Mouse (Mus musculus) kidney, adult 2 months (tissue): Measurements from ENCODE around the gene Ggt5. TPM values are rescaled to one million over a fixed set of nuclear protein-coding genes. Genes with fewer than 3 reads are reported as not detected.
"Not testable (repeated sequence)": the region's sequence is repeated elsewhere in the genome, so short reads cannot be mapped to it uniquely, and the experiment has no call there.

ENCODE experiments used
- DNase-seq: peaks from one replicate; pipeline ENCODE4 v3.0.0; 2021
- H3K27ac ChIP-seq: fragments of 200-500 bp; 2 replicates; pipeline ENCODE4 v1.5.1; 2012; ENCODE audit warnings: low read depth, low read length, control low read depth, inconsistent platforms; ENCODE audit not compliant: insufficient read depth
- H3K27me3 ChIP-seq: fragments of 200-500 bp; replicated peaks from 2 replicates; pipeline ENCODE4 v1.6.1; 2012; ENCODE audit warnings: mild to moderate bottlenecking, moderate library complexity, low read length, inconsistent platforms; ENCODE audit not compliant: control insufficient read depth, insufficient read depth
- H3K36me3 ChIP-seq: fragments of 200-500 bp; 2 replicates; pipeline ENCODE4 v1.6.1; 2012; ENCODE audit warnings: mild to moderate bottlenecking, moderate library complexity, low read length, inconsistent platforms; ENCODE audit not compliant: control insufficient read depth, insufficient read depth
- H3K4me1 ChIP-seq: fragments of 200-500 bp; 2 replicates; pipeline ENCODE4 v1.6.1; 2011; ENCODE audit warnings: low read length; ENCODE audit not compliant: control insufficient read depth, insufficient read depth
- H3K4me3 ChIP-seq: fragments of 200-500 bp; 2 replicates; pipeline ENCODE4 v1.5.1; 2011; ENCODE audit warnings: mild to moderate bottlenecking, low read depth, low read length, control low read depth; ENCODE audit not compliant: insufficient read depth
- CTCF ChIP-seq: fragments of 200-500 bp; conservative IDR thresholded peaks from 2 replicates; pipeline ENCODE4 v1.5.1; 2011; ENCODE audit warnings: low read depth, mild to moderate bottlenecking, control low read depth, low read length, moderate library complexity, mixed read lengths; ENCODE audit not compliant: insufficient read depth, insufficient read length
- POLR2A ChIP-seq: fragments of 200-500 bp; IDR thresholded peaks from one replicate; pipeline ENCODE4 v1.6.1; 2011; ENCODE audit warnings: low read depth, low read length, control low read depth
- WGBS: fragments of 180-500 bp; shearing (Covaris S2); methylation state at CpG from one replicate; pipeline ENCODE4 v1.1.7; 2018; 5-methylcytosine and 5-hydroxymethylcytosine counted together
- polyA plus RNA-seq: library from polyadenylated mRNA; depleted of rRNA; stranded (reverse); fragments of >200 nt; gene quantifications from 2 replicates; pipeline ENCODE4 v1.2.3, GENCODE M21; 2012

The Ggt5 gene
- polyA plus RNA-seq, 1 experiment = 48.3 TPM

DNA sequence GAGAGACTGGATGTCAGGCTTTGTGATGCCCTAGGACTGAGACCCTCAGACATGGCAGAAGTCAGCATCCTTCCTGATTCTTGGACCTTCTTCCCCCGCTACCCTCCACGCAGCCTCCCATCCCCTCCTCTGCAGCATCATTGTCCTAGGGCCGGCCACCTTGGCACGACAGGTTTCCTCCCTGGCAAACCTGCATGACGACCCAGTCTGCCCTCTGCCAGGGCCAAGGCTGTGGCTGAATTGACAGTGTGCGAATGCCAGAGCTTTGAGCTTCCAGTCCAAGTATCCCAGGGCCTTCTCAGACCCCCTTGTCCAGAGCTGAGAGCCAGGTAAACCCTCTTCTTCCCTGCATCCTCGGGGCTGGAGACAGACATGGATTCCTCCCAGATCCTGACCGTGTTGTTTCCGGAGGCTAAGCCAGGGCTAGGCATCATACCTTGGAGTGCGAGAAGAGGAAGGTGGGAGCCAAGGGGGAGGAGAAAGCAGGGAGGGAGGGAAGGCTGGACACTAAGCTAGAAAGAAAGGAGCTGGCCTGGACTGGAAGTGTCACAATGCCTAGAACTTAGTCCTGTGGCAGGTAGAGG, 28.0 kb upstream of the Ggt5 start, which contains the start of gene Ggt1:
Ggt1 (plus strand) TSS at position 534 of the 584 bp plus-strand sequence.
- WGBS = 69% methylated on average over 10 of the region's 10 CpGs
- Histone ChIP-seq H3K4me3 (no peak within 1 kb of the TSS), H3K27me3 (no peaks in the 10 kb centered on the region), H3K27ac (no peak within 1 kb of the TSS), H3K36me3 (no peaks in the 10 kb centered on the region), H3K4me1 (peaks cover 17% of the 10 kb centered on the region; the same call in 1 of the 2 replicates)
- TF ChIP-seq CTCF = no peak
- TF ChIP-seq POLR2A = no peak
- no peak for DNase-seq

- H3K4me3 ChIP-seq = no peak overlapping the region
- no peaks in the 10 kb centered on the region for H3K36me3 ChIP-seq
- 90% methylated on average over 8 of the region's 8 CpGs for WGBS
- no peak overlapping the region for H3K27ac ChIP-seq
- H3K27me3 ChIP-seq = no peaks in the 10 kb centered on the region
- no peak for DNase-seq
- H3K4me1 ChIP-seq = peaks cover 17% of the 10 kb centered on the region; the same call in 1 of the 2 replicates
- TF ChIP-seq POLR2A (no peak), CTCF (no peak)
Measured at GRCm38 (mm10) chr10:75562596-75562995, 26.5 kb upstream of the Ggt5 start.

GRCm38 (mm10) chr10:75564687-75565265, 24.4 kb upstream of the Ggt5 start:
- DNase-seq = no peak
- Histone ChIP-seq H3K4me3 (peak overlapping the region; percentile 24), H3K27ac (peak overlapping the region; percentile 82), H3K4me1 (peaks cover 17% of the 10 kb centered on the region; the same call in 1 of the 2 replicates), H3K36me3 (no peaks in the 10 kb centered on the region), H3K27me3 (no peaks in the 10 kb centered on the region)
- 57% methylated on average over 12 of the region's 12 CpGs for WGBS
- TF ChIP-seq POLR2A = no peak
- no peak for TF ChIP-seq CTCF

- Histone ChIP-seq H3K36me3 (no peaks in the 10 kb centered on the region), H3K4me3 (peak overlapping the region; percentile 0; the same call in 1 of the 2 replicates), H3K27me3 (no peaks in the 10 kb centered on the region), H3K4me1 (peaks cover 15% of the 10 kb centered on the region; the same call in 1 of the 2 replicates), H3K27ac (peak overlapping the region; percentile 82)
- TF ChIP-seq CTCF (no peak), POLR2A (no peak)
- no peak for DNase-seq
- WGBS = 33% methylated on average over 6 of the region's 6 CpGs
Measured at GRCm38 (mm10) chr10:75565436-75565835, 23.7 kb upstream of the Ggt5 start.

DNA sequence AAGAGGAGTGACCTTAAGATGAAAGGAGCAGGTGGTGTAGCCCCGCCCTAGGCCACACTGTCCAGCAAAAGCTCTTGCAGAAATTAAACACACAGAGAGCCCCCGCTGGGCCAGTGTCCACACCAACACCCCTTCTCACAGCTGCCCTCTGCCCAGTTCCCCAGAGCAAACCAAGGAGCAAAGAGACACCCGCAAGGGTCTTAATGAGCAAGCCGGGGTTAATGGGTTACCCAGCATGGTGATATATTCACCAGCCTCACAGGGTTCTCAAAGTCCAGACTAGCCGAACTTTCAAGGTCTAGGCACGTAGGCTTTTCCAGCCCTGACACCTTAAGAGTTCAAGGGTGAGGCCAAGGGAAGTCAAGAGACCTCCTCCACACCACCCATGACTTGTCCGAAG, 23.2 kb upstream of the Ggt5 start:
- TF ChIP-seq POLR2A (no peak), CTCF (no peak)
- no peaks in the 10 kb centered on the region for H3K27me3 ChIP-seq
- 42% methylated on average over 7 of the region's 7 CpGs for WGBS
- H3K4me3 ChIP-seq = peak overlapping the region; percentile 42
- no peaks in the 10 kb centered on the region for H3K36me3 ChIP-seq
- peak overlapping the region; percentile 89 for H3K27ac ChIP-seq
- peak; percentile 96 for DNase-seq
- H3K4me1 ChIP-seq = peaks cover 17% of the 10 kb centered on the region; the same call in 1 of the 2 replicates

- 51% methylated on average over 5 of the region's 5 CpGs for WGBS
- H3K36me3 ChIP-seq = no peaks in the 10 kb centered on the region
- H3K27me3 ChIP-seq = no peaks in the 10 kb centered on the region
- peak overlapping the region; percentile 42 for H3K4me3 ChIP-seq
- H3K27ac ChIP-seq = peak overlapping the region; percentile 89
- TF ChIP-seq POLR2A = no peak
- TF ChIP-seq CTCF = no peak
- H3K4me1 ChIP-seq = peaks cover 19% of the 10 kb centered on the region; the same call in 1 of the 2 replicates
- no peak for DNase-seq
Measured at GRCm38 (mm10) chr10:75566321-75566720, 22.8 kb upstream of the Ggt5 start.

DNA sequence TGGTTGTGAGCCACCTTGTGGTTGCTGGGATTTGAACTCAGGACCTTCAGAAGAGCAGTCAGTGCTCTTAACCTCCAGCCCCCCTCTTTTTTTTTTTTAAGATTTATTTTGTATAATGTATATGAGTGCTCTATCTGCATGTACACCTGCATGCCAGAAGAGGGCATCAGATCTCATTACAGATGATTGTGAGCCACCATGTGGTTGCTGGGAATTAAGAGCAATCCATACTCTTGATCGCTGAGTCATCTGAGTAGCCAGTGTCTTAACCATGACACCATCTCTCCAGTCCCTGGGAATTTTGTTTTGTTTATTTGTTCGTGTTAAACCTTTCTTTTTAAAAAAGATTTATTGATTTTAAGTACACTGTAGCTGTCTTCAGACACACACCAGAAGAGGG, 22.4 kb upstream of the Ggt5 start:
- 61% methylated on average over 2 of the region's 2 CpGs for WGBS
- not testable (repeated sequence) for DNase-seq, H3K4me3 ChIP-seq, H3K27ac ChIP-seq, H3K27me3 ChIP-seq, H3K36me3 ChIP-seq
- peaks cover 19% of the 10 kb centered on the region; the same call in 1 of the 2 replicates for H3K4me1 ChIP-seq
